Mouse (Mus musculus) MEL (cell line): ENCODE measurements around the gene Runx3. TPM values are rescaled to one million over a fixed set of nuclear protein-coding genes. Genes with fewer than 3 reads are reported as not detected.

Source experiments
- DNase-seq: peaks from one replicate; pipeline ENCODE4 v3.0.0; 2011; ENCODE audit warnings: low read depth, low spot score
- H3K27ac ChIP-seq: 2 replicates; pipeline ENCODE4 v1.5.1; 2012; ENCODE audit warnings: low read depth, mild to moderate bottlenecking, control low read depth, low read length, moderate library complexity; ENCODE audit not compliant: control insufficient read depth
- H3K27me3 ChIP-seq, 2 experiments: fragments of 150-350 bp in 1 of 2; sonication (generic) in 1 of 2; 2 replicates each; pipeline ENCODE4 v1.6.1; 2012; ENCODE audit warnings: low read length in 2 of 2, mild to moderate bottlenecking in 2 of 2, improper control_type of control experiment in 1 of 2, moderate library complexity in 1 of 2; ENCODE audit not compliant: insufficient read depth in 2 of 2, control insufficient read depth in 1 of 2
- H3K36me3 ChIP-seq, 2 experiments: 2 replicates each; pipeline ENCODE4 v1.6.1; 2012 to 2014; ENCODE audit warnings: low read length in 2 of 2, improper control_type of control experiment in 1 of 2, inconsistent platforms in 1 of 2, mild to moderate bottlenecking in 1 of 2; ENCODE audit not compliant: insufficient read depth in 2 of 2, control insufficient read depth in 1 of 2
- H3K4me1 ChIP-seq, 2 experiments: fragments of 150-350 bp in 1 of 2; sonication (generic) in 1 of 2; 2 replicates each; pipeline ENCODE4 v1.6.1; 2012; ENCODE audit warnings: low read length in 2 of 2, improper control_type of control experiment in 1 of 2, mild to moderate bottlenecking in 1 of 2; ENCODE audit not compliant: insufficient read depth in 2 of 2, control insufficient read depth in 1 of 2
- H3K4me3 ChIP-seq, 2 experiments: fragments of 150-350 bp in 1 of 2; sonication (generic) in 1 of 2; 2 replicates each; pipeline ENCODE4 v1.5.1; 2012; ENCODE audit warnings: low read depth in 2 of 2, low read length in 2 of 2, mild to moderate bottlenecking in 2 of 2, moderate library complexity in 2 of 2, control low read depth in 1 of 2, improper control_type of control experiment in 1 of 2; ENCODE audit not compliant: control insufficient read depth in 1 of 2, insufficient read depth in 1 of 2
- H3K79me2 ChIP-seq: 2 replicates; pipeline ENCODE4 v1.6.1; 2012; ENCODE audit warnings: mild to moderate bottlenecking, low read length, moderate library complexity; ENCODE audit not compliant: control insufficient read depth, poor library complexity, insufficient read depth
- H3K9ac ChIP-seq: 2 replicates; pipeline ENCODE4 v1.6.1; 2012; ENCODE audit warnings: low read depth, mild to moderate bottlenecking, control low read depth, low read length, moderate library complexity; ENCODE audit not compliant: control insufficient read depth, poor library complexity, severe bottlenecking
- H3K9me3 ChIP-seq: fragments of 150-350 bp; sonication (generic); replicated peaks from 2 replicates; pipeline ENCODE4 v1.6.1; 2012; ENCODE audit warnings: mild to moderate bottlenecking, low read length, improper control_type of control experiment, moderate library complexity; ENCODE audit not compliant: insufficient read depth
- CHD2 ChIP-seq: IDR thresholded peaks from 2 replicates; pipeline ENCODE4 v1.6.1; 2011; ENCODE audit warnings: low read length, improper control_type of control experiment
- CTCF ChIP-seq, 3 experiments: IDR thresholded peaks in 2 of 3; conservative IDR thresholded peaks in 1 of 3; 2 replicates each; pipeline ENCODE4 v1.5.1; 2011 to 2012; ENCODE audit warnings: low read length in 3 of 3, low read depth in 2 of 3, mild to moderate bottlenecking in 2 of 3, improper control_type of control experiment in 1 of 3, inconsistent platforms in 1 of 3, mixed read lengths in 1 of 3, moderate library complexity in 1 of 3; ENCODE audit not compliant: control insufficient read depth in 1 of 3, insufficient read depth in 1 of 3, poor library complexity in 1 of 3, severe bottlenecking in 1 of 3
- EP300 ChIP-seq, 2 experiments: IDR thresholded peaks; 2 replicates each; pipeline ENCODE4 v1.6.1; 2011; ENCODE audit warnings: improper control_type of control experiment in 2 of 2, low read length in 2 of 2, low read depth in 1 of 2, mild to moderate bottlenecking in 1 of 2
- ETS1 ChIP-seq: IDR thresholded peaks from 2 replicates; pipeline ENCODE4 v1.6.1; 2012; ENCODE audit warnings: low read depth, mild to moderate bottlenecking, inconsistent platforms, low read length, improper control_type of control experiment, moderate library complexity
- GATA1 ChIP-seq: IDR thresholded peaks from 2 replicates; pipeline ENCODE4 v1.6.1; 2011; ENCODE audit warnings: low read depth, low read length, improper control_type of control experiment
- JUND ChIP-seq: IDR thresholded peaks from 2 replicates; pipeline ENCODE4 v1.6.1; 2011; ENCODE audit warnings: low read depth, mild to moderate bottlenecking, improper control_type of control experiment, low read length
- MAFK ChIP-seq: IDR thresholded peaks from 2 replicates; pipeline ENCODE4 v1.6.1; 2011; ENCODE audit warnings: low read depth, mild to moderate bottlenecking, low read length, improper control_type of control experiment, borderline replicate concordance
- MAX ChIP-seq: IDR thresholded peaks from 2 replicates; pipeline ENCODE4 v1.6.1; 2011; ENCODE audit warnings: low read length, improper control_type of control experiment
- MAZ ChIP-seq: IDR thresholded peaks from 2 replicates; pipeline ENCODE4 v1.6.1; 2012; ENCODE audit warnings: low read depth, mild to moderate bottlenecking, inconsistent platforms, low read length, improper control_type of control experiment
- MXI1 ChIP-seq: IDR thresholded peaks from 2 replicates; pipeline ENCODE4 v1.6.1; 2011; ENCODE audit warnings: mild to moderate bottlenecking, low read depth, low read length, improper control_type of control experiment
- NRF1 ChIP-seq: IDR thresholded peaks from 2 replicates; pipeline ENCODE4 v1.6.1; 2014; ENCODE audit warnings: low read depth, mild to moderate bottlenecking, inconsistent platforms, low read length, improper control_type of control experiment, moderate library complexity; ENCODE audit not compliant: poor library complexity, insufficient read depth, severe bottlenecking
- POLR2AphosphoS5 ChIP-seq: IDR thresholded peaks from 2 replicates; pipeline ENCODE4 v1.6.1; 2012; ENCODE audit warnings: low read depth, borderline replicate concordance, mild to moderate bottlenecking, inconsistent platforms, low read length, moderate library complexity, mixed read lengths
- RAD21 ChIP-seq: IDR thresholded peaks from 2 replicates; pipeline ENCODE4 v1.6.1; 2011; ENCODE audit warnings: mild to moderate bottlenecking, low read depth, low read length, improper control_type of control experiment
- RCOR1 ChIP-seq: IDR thresholded peaks from 2 replicates; pipeline ENCODE4 v1.6.1; 2012; ENCODE audit warnings: low read depth, mild to moderate bottlenecking, inconsistent platforms, low read length, improper control_type of control experiment
- SMC3 ChIP-seq: IDR thresholded peaks from 2 replicates; pipeline ENCODE4 v1.6.1; 2011; ENCODE audit warnings: low read depth, low read length, improper control_type of control experiment
- TBP ChIP-seq: IDR thresholded peaks from 2 replicates; pipeline ENCODE4 v1.8.0; 2011; ENCODE audit warnings: low read depth, low read length, improper control_type of control experiment
- UBTF ChIP-seq: IDR thresholded peaks from 2 replicates; pipeline ENCODE4 v1.6.1; 2012; ENCODE audit warnings: low read depth, mild to moderate bottlenecking, inconsistent platforms, low read length, improper control_type of control experiment, moderate library complexity, borderline replicate concordance; ENCODE audit not compliant: insufficient read depth
- USF1 ChIP-seq: IDR thresholded peaks from 2 replicates; pipeline ENCODE4 v1.6.1; 2014; ENCODE audit warnings: low read depth, mild to moderate bottlenecking, inconsistent platforms, low read length, improper control_type of control experiment, moderate library complexity
- USF2 ChIP-seq, 2 experiments: IDR thresholded peaks; 2 replicates each; pipeline ENCODE4 v1.6.1; 2011 to 2012; ENCODE audit warnings: improper control_type of control experiment in 2 of 2, low read length in 2 of 2, borderline replicate concordance in 1 of 2, inconsistent platforms in 1 of 2, low read depth in 1 of 2, mild to moderate bottlenecking in 1 of 2; ENCODE audit not compliant: insufficient read depth in 1 of 2
- ZC3H11A ChIP-seq: IDR thresholded peaks from 2 replicates; pipeline ENCODE4 v1.6.1; 2012; ENCODE audit warnings: low read depth, mild to moderate bottlenecking, inconsistent platforms, low read length, improper control_type of control experiment
- ZKSCAN1 ChIP-seq: IDR thresholded peaks from 2 replicates; pipeline ENCODE4 v1.6.1; 2012; ENCODE audit warnings: low read depth, mild to moderate bottlenecking, inconsistent platforms, low read length, improper control_type of control experiment, moderate library complexity
- ZNF384 ChIP-seq: IDR thresholded peaks from 2 replicates; pipeline ENCODE4 v1.6.1; 2012; ENCODE audit warnings: low read depth, mild to moderate bottlenecking, inconsistent platforms, low read length, improper control_type of control experiment
- polyA plus RNA-seq, 2 experiments: library from polyadenylated mRNA; stranded (reverse) in 1 of 2; unstranded in 1 of 2; fragments of >175 nt in 1 of 2; fragments of >200 nt in 1 of 2; gene quantifications; 2 replicates each; pipeline versions ENCODE4 v1.2.1 to v1.2.4; 2012; ENCODE audit warnings: low replicate concordance in 2 of 2, low read depth in 1 of 2; ENCODE audit not compliant: insufficient read length in 2 of 2, insufficient read depth in 1 of 2, missing spikeins in 1 of 2
- total RNA-seq: library from RNA; depleted of rRNA; stranded (reverse); fragments of 300-350 nt; gene quantifications from 2 replicates; pipeline ENCODE4 v1.2.3, GENCODE M21; 2012

Gene Runx3
- total and polyA plus RNA-seq, 3 experiments = 4.3 to 29.2 TPM; not detected in 1

DNA sequence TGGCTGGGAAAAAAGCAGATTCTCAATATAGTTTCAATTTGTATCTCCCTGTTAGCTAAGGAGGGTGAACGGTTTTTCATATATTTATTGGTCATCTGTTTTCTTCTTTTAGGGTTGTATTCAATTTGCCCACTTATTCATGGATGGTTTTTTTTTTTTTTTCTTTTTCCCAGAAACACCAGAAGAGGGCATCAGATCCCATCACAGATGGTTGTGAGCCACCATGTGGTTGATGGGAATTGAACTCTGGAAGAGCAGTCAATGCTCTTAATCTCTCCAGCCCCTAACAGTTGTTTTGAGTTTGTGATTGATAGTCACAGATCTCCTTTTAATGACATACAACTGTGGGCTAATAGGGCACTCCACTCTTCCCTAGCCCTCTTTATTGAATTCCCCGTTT is 89.4 kb downstream of the Runx3 start (continued):
- TF ChIP-seq MAFK (no peak), MXI1 (no peak), NRF1 (no peak), CHD2 (no peak), EP300 (IDR thresholded peaks at IDR 0.05; ENCODE audit: low read depth in 1 of 2, low read length in 2 of 2) (no peak)

- DNase-seq = peak; percentile 78
- no peak overlapping the region for H3K27ac ChIP-seq
- H3K36me3 ChIP-seq = peaks cover 0 to 14% of the 10 kb centered on the region in 2 experiments; a peak in 2 of 4 replicates
- H3K79me2 ChIP-seq = no peaks in the 10 kb centered on the region
- TF ChIP-seq USF1 (0 out of 2 replicates have a peak, but pooled peaks have one; percentile 6), CTCF (IDR thresholded peaks at IDR 0.05 in 2 of 3, conservative IDR thresholded peaks at IDR 0.05 in 1 of 3; ENCODE audit: control insufficient read depth in 1 of 3, insufficient read depth in 1 of 3, low read depth in 2 of 3, low read length in 3 of 3, poor library complexity in 1 of 3, severe bottlenecking in 1 of 3) (peak; percentile 63 to 94 (median 91)), MAX (no peak), POLR2AphosphoS5 (no peak), USF2 (IDR thresholded peaks at IDR 0.05; ENCODE audit: borderline replicate concordance in 1 of 2, insufficient read depth in 1 of 2, low read depth in 1 of 2, low read length in 2 of 2) (no peak), UBTF (no peak), TBP (0 out of 2 replicates have a peak, but pooled peaks have one; percentile 18), ZNF384 (0 out of 2 replicates have a peak, but pooled peaks have one; percentile 9), RAD21 (peak; percentile 94), ZKSCAN1 (no peak), ETS1 (no peak), SMC3 (peak; percentile 94), ZC3H11A (peak; percentile 91), MAZ (no peak), GATA1 (no peak), JUND (no peak), RCOR1 (no peak)
- H3K9ac ChIP-seq = no peak overlapping the region
- H3K27me3 ChIP-seq = no peaks in the 10 kb centered on the region
- no peak overlapping the region for H3K4me3 ChIP-seq
- H3K4me1 ChIP-seq = no peaks in the 10 kb centered on the region
- no peaks in the 10 kb centered on the region for H3K9me3 ChIP-seq
Observed at GRCm38 (mm10) chr4:135219652-135220051, 99.2 kb downstream of the Runx3 start.
